Mouse (Mus musculus): ENCODE data around the gene Mapt.

DNA sequence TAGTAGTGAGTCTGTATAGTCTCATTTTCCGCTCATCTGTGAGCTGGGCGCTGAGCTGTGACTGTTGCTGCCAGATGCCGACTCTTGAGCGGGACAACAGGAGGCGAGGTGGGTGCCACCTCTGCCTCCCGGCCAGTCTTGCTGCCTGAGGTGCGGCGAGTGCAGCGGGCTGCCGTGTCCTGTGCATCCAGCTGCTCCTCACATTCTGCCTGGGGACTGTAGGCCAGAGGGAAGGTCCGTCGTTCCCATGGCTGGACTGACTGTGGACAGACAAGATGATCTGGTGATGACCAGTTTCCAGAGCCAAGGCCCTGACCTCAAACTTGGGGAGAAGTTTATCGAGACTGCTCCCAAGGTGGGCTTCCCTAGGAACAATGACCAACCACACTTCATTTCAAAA lies 103.8 kb downstream of the Mapt start:
- TF ChIP-seq MEF2A (IDR thresholded peaks at IDR 0.05; ENCODE audit: borderline replicate concordance, low read depth, low read length): no peak
- TF ChIP-seq POLR2A (IDR thresholded peaks at IDR 0.05; ENCODE audit: low read depth, low read length): no peak
- no peak for TF ChIP-seq CTCF (conservative IDR thresholded peaks at IDR 0.05 in 1 of 2, IDR thresholded peaks at IDR 0.05 in 1 of 2; ENCODE audit: low read depth in 2 of 2, low read length in 2 of 2)
- TF ChIP-seq TBP (conservative IDR thresholded peaks at IDR 0.05; ENCODE audit: low read depth, low read length): no peak
- TF ChIP-seq SIN3A (IDR thresholded peaks at IDR 0.05; ENCODE audit: low read length): no peak
- TF ChIP-seq KAT2A (IDR thresholded peaks at IDR 0.05; ENCODE audit: insufficient replicate concordance, low read length): no peak
- no peak for TF ChIP-seq ZNF384 (IDR thresholded peaks at IDR 0.05; ENCODE audit: low read depth, low read length)
- TF ChIP-seq USF1 (IDR thresholded peaks at IDR 0.05; ENCODE audit: low read depth, low read length): no peak
- no peak for TF ChIP-seq EP300 (IDR thresholded peaks at IDR 0.05; ENCODE audit: low read length)

Measured in CH12.LX (cell line).